Mouse (Mus musculus) liver, postnatal 0 days (tissue): ENCODE data around the gene Rps15.

Source experiments
- CTCF ChIP-seq: sonication (generic); IDR thresholded peaks from 2 replicates; pipeline ENCODE4 v1.5.1; 2016; ENCODE audit warnings: antibody characterized with exemption, low read depth
- EP300 ChIP-seq: IDR thresholded peaks from 2 replicates; pipeline ENCODE4 v1.6.1; 2016; ENCODE audit warnings: antibody characterized with exemption, low read depth, mild to moderate bottlenecking

DNA sequence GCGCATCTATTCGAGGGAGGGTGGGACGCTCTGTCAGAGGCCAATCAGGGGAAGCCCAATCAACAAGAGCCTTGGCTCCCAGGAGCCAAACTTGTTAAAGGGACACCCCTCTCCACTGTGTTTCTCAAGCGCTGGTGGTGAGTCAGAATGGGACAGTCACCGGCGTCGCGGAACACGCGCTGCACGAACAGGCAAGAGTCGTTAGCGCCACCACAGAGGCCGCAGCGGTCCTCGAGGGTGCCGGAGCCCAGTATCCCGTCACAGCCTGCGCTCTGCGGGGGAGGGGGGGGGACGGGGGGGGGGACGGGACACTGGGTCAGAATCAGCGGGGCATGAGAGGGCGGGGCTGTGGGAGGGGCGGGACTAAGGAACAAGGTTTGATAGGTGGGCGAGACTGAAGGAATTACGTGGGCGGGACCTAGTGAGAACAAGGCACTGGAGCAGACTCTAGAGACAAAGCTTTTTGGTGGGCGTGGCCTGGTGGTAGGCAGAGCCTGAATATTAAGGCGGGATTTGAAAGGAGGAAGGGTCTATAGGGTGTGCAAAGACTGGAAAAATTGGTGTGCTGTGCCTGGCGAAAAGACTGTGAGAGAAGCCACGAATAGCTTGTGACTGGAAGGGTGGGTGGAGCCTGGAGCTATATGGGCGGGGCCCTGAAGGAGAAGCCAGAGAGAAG lies 50.6 kb downstream of the Rps15 start:
- TF ChIP-seq EP300 (no peak), CTCF (no peak)
